Mouse (Mus musculus): ENCODE data around the gene Olfr1055. TPM values are rescaled to one million over a fixed set of nuclear protein-coding genes. Genes with fewer than 3 reads are reported as not detected.
"Not testable (repeated sequence)": the region's sequence is repeated elsewhere in the genome, so short reads cannot be mapped to it uniquely, and the experiment has no call there.

Gene Olfr1055
- total RNA-seq (2021) = not detected

- no peak for DNase-seq (ENCODE audit: extremely low spot score in 1 of 2, low spot score in 1 of 2)
Measured at GRCm38 (mm10) chr2:86350184-86350583, at the start of gene Olfr1055. Gene Olfr1055, minus strand, starts transcription at chr2:86350284.

- DNase-seq (ENCODE audit: extremely low spot score in 1 of 2, low spot score in 1 of 2) = no peak
Measured at GRCm38 (mm10) chr2:86395114-86395513, 45.0 kb upstream of the Olfr1055 start.

GRCm38 (mm10) chr2:86388461-86388860 is 38.4 kb upstream of the Olfr1055 start, which contains the start of gene Olfr1058:
Gene Olfr1058, minus strand, starts transcription at chr2:86388561.
- DNase-seq (ENCODE audit: extremely low spot score in 1 of 2, low spot score in 1 of 2) = not testable (repeated sequence)

- no peak for DNase-seq (ENCODE audit: extremely low spot score in 1 of 2, low spot score in 1 of 2)
Measured at GRCm38 (mm10) chr2:86378293-86378692, 28.2 kb upstream of the Olfr1055 start, which contains the start of gene Olfr1057. Gene Olfr1057, minus strand, starts transcription at chr2:86378393.

- DNase-seq (ENCODE audit: extremely low spot score in 1 of 2, low spot score in 1 of 2) = not testable (repeated sequence)
Measured at GRCm38 (mm10) chr2:86366342-86366741, 16.3 kb upstream of the Olfr1055 start.

GRCm38 (mm10) chr2:86362369-86362768 is 12.3 kb upstream of the Olfr1055 start, which contains the start of gene Olfr1056:
Gene Olfr1056, minus strand, starts transcription at chr2:86362469.
- no peak for DNase-seq (ENCODE audit: extremely low spot score in 1 of 2, low spot score in 1 of 2)

- DNase-seq (ENCODE audit: extremely low spot score in 1 of 2, low spot score in 1 of 2) = not testable (repeated sequence)
Measured at GRCm38 (mm10) chr2:86351751-86352150, 1.7 kb upstream of the Olfr1055 start.

- no peak for DNase-seq (ENCODE audit: extremely low spot score in 1 of 2, low spot score in 1 of 2)
Measured at GRCm38 (mm10) chr2:86335333-86335732, 14.8 kb downstream of the Olfr1055 start, which contains the start of gene Olfr1054. Gene Olfr1054, minus strand, starts transcription at chr2:86335433.

GRCm38 (mm10) chr2:86315184-86315583 is 34.9 kb downstream of the Olfr1055 start, which contains the start of gene Olfr1053:
Gene Olfr1053, minus strand, starts transcription at chr2:86315284.
- DNase-seq (ENCODE audit: extremely low spot score in 1 of 2, low spot score in 1 of 2) = no peak

Other genes with a start within 250 kb of the Olfr1055 start
- not detected for gene Olfr1039, start 214.4 kb downstream of the Olfr1055 start, total RNA-seq (2021)
- not detected for gene Olfr1040, start 203.6 kb downstream of the Olfr1055 start, total RNA-seq (2021)
- gene Olfr1042, start 188.4 kb downstream of the Olfr1055 start, total RNA-seq (2021) = not detected
- not detected for gene Olfr1043, start 182.8 kb downstream of the Olfr1055 start, total RNA-seq (2021)
- gene Olfr1044, start 172.5 kb downstream of the Olfr1055 start, total RNA-seq (2021) = not detected
- not detected for gene Olfr52, start 164.6 kb downstream of the Olfr1055 start, total RNA-seq (2021)
- not detected for gene Olfr1045, start 147.3 kb downstream of the Olfr1055 start, total RNA-seq (2021)
- not detected for gene Olfr1046, start 131.0 kb downstream of the Olfr1055 start, total RNA-seq (2021)
- gene Olfr1047, start 118.9 kb downstream of the Olfr1055 start, total RNA-seq (2021) = not detected
- not detected for gene Olfr1048, start 110.0 kb downstream of the Olfr1055 start, total RNA-seq (2021)
- not detected for gene Olfr1049, start 92.0 kb downstream of the Olfr1055 start, total RNA-seq (2021)
- not detected for gene Olfr1051, start 71.2 kb downstream of the Olfr1055 start, total RNA-seq (2021)
- not detected for gene Olfr1052, start 57.8 kb downstream of the Olfr1055 start, total RNA-seq (2021)
- gene Olfr1053, start 35.0 kb downstream of the Olfr1055 start, total RNA-seq (2021) = not detected
- not detected for gene Olfr1054, start 14.9 kb downstream of the Olfr1055 start, total RNA-seq (2021)
- gene Olfr1056, start 12.2 kb upstream of the Olfr1055 start, total RNA-seq (2021) = not detected
- not detected for gene Olfr1057, start 28.1 kb upstream of the Olfr1055 start, total RNA-seq (2021)
- gene Olfr1058, start 38.3 kb upstream of the Olfr1055 start, total RNA-seq (2021) = not detected
- not detected for gene Olfr1061, start 63.8 kb upstream of the Olfr1055 start, total RNA-seq (2021)
- gene Olfr1062, start 76.5 kb upstream of the Olfr1055 start, total RNA-seq (2021) = not detected
- not detected for gene Olfr1065, start 100.3 kb upstream of the Olfr1055 start, total RNA-seq (2021)
- not detected for gene Olfr1066, start 106.0 kb upstream of the Olfr1055 start, total RNA-seq (2021)
- gene Olfr228, start 137.1 kb upstream of the Olfr1055 start, total RNA-seq (2021) = not detected
- not detected for gene Olfr1076, start 158.2 kb upstream of the Olfr1055 start, total RNA-seq (2021)
- not detected for gene Olfr1079, start 192.2 kb upstream of the Olfr1055 start, total RNA-seq (2021)
- gene Olfr1080, start 208.0 kb upstream of the Olfr1055 start, total RNA-seq (2021) = not detected
- gene Olfr1082, start 248.7 kb upstream of the Olfr1055 start, total RNA-seq (2021) = not detected

Data from layer of hippocampus, postnatal 25 days (tissue).